Mouse (Mus musculus) CH12.LX (cell line): ENCODE measurements at regions not wholly inside any gene's neighbourhood (a gene's known extent, or its start where the extent isn't known, plus 50 kb on each side); places are given as distances from the start of the nearest gene placed in this dataset.

Experiments used
- DNase-seq: peaks from one replicate; pipeline ENCODE4 v3.0.0-alpha.2; 2013; ENCODE audit errors: extremely low read depth
- H3K27ac ChIP-seq: 2 replicates; pipeline ENCODE4 v1.5.1; 2012; ENCODE audit warnings: low read depth, mild to moderate bottlenecking, control low read depth, moderate library complexity; ENCODE audit not compliant: insufficient read depth
- H3K27me3 ChIP-seq: replicated peaks from 2 replicates; pipeline ENCODE3; 2012; ENCODE audit warnings: inconsistent platforms
- H3K36me3 ChIP-seq, 2 experiments: replicated peaks in 1 of 2; 2 replicates each; pipeline versions ENCODE3 to v1.6.1; 2012; ENCODE audit warnings: inconsistent platforms in 1 of 2, low read length in 1 of 2, mild to moderate bottlenecking in 1 of 2, mixed read lengths in 1 of 2, moderate library complexity in 1 of 2; ENCODE audit not compliant: control insufficient read depth in 1 of 2, insufficient read depth in 1 of 2
- H3K4me1 ChIP-seq, 2 experiments: 2 replicates each; pipeline ENCODE4 v1.6.1; 2012; ENCODE audit warnings: inconsistent platforms in 1 of 2, moderate library complexity in 1 of 2; ENCODE audit not compliant: insufficient read depth in 2 of 2, control insufficient read depth in 1 of 2
- H3K4me2 ChIP-seq: 2 replicates; pipeline ENCODE4 v1.6.1; 2012; ENCODE audit warnings: low read depth, mild to moderate bottlenecking, control low read depth; ENCODE audit not compliant: poor library complexity, insufficient read depth, severe bottlenecking
- H3K4me3 ChIP-seq, 3 experiments: fragments of 150-350 bp in 1 of 3; sonication (generic) in 1 of 3; replicated peaks in 1 of 3; 2 replicates each; pipeline versions ENCODE3 to v1.5.1; 2011 to 2012; ENCODE audit warnings: low read depth in 2 of 3, low read length in 2 of 3, mild to moderate bottlenecking in 2 of 3, moderate library complexity in 2 of 3, control low read depth in 1 of 3, improper control_type of control experiment in 1 of 3, inconsistent platforms in 1 of 3, mixed read lengths in 1 of 3; ENCODE audit not compliant: poor library complexity in 1 of 3
- H3K79me2 ChIP-seq: replicated peaks from 2 replicates; pipeline ENCODE4 v1.6.1; 2012; ENCODE audit warnings: mild to moderate bottlenecking, moderate library complexity; ENCODE audit not compliant: control insufficient read depth, poor library complexity, insufficient read depth, severe bottlenecking; ENCODE audit errors: extremely low read depth
- H3K9ac ChIP-seq: 2 replicates; pipeline ENCODE4 v1.6.1; 2012; ENCODE audit warnings: low read depth, mild to moderate bottlenecking, control low read depth, moderate library complexity; ENCODE audit not compliant: insufficient read depth
- H3K9me3 ChIP-seq: replicated peaks from 2 replicates; pipeline ENCODE3; 2012; ENCODE audit warnings: low read length, inconsistent platforms, mixed read lengths
- BHLHE40 ChIP-seq: IDR thresholded peaks from 2 replicates; pipeline ENCODE4 v1.6.1; 2011; ENCODE audit warnings: mild to moderate bottlenecking, low read depth, low read length, improper control_type of control experiment
- CHD1 ChIP-seq: IDR thresholded peaks from 2 replicates; pipeline ENCODE4 v1.6.1; 2012; ENCODE audit warnings: low read depth, low read length, improper control_type of control experiment, inconsistent platforms
- CHD2 ChIP-seq: IDR thresholded peaks from 2 replicates; pipeline ENCODE4 v1.6.1; 2011; ENCODE audit warnings: low read length, improper control_type of control experiment
- CTCF ChIP-seq, 2 experiments: IDR thresholded peaks in 1 of 2; conservative IDR thresholded peaks in 1 of 2; 2 replicates each; pipeline ENCODE4 v1.5.1; 2011 to 2012; ENCODE audit warnings: low read depth in 2 of 2, low read length in 2 of 2, improper control_type of control experiment in 1 of 2, inconsistent platforms in 1 of 2, mild to moderate bottlenecking in 1 of 2, moderate library complexity in 1 of 2
- E2F4 ChIP-seq: IDR thresholded peaks from 2 replicates; pipeline ENCODE4 v1.6.1; 2011; ENCODE audit warnings: low read depth, low read length, improper control_type of control experiment; ENCODE audit not compliant: insufficient replicate concordance
- IRF4 ChIP-seq: IDR thresholded peaks from 2 replicates; pipeline ENCODE4 v1.6.1; 2014; ENCODE audit warnings: low read depth, mild to moderate bottlenecking, inconsistent platforms, low read length, improper control_type of control experiment
- JUN ChIP-seq: IDR thresholded peaks from 2 replicates; pipeline ENCODE4 v1.6.1; 2011; ENCODE audit warnings: low read depth, mild to moderate bottlenecking, low read length, improper control_type of control experiment, moderate library complexity; ENCODE audit not compliant: insufficient read depth
- MAZ ChIP-seq: IDR thresholded peaks from 2 replicates; pipeline ENCODE4 v1.6.1; 2012; ENCODE audit warnings: low read depth, mild to moderate bottlenecking, inconsistent platforms, low read length, improper control_type of control experiment, moderate library complexity
- MEF2A ChIP-seq: IDR thresholded peaks from 2 replicates; pipeline ENCODE4 v1.6.1; 2014; ENCODE audit warnings: low read depth, mild to moderate bottlenecking, inconsistent platforms, low read length, improper control_type of control experiment, borderline replicate concordance
- MXI1 ChIP-seq: IDR thresholded peaks from 2 replicates; pipeline ENCODE4 v1.6.1; 2011; ENCODE audit warnings: mild to moderate bottlenecking, low read depth, low read length, improper control_type of control experiment
- NRF1 ChIP-seq: IDR thresholded peaks from 2 replicates; pipeline ENCODE4 v1.6.1; 2014; ENCODE audit warnings: low read depth, mild to moderate bottlenecking, inconsistent platforms, low read length, improper control_type of control experiment, moderate library complexity
- PAX5 ChIP-seq: IDR thresholded peaks from 2 replicates; pipeline ENCODE4 v1.6.1; 2012; ENCODE audit warnings: low read length, inconsistent platforms, mixed read lengths
- POLR2AphosphoS2 ChIP-seq: IDR thresholded peaks from 2 replicates; pipeline ENCODE4 v1.6.1; 2011; ENCODE audit warnings: low read depth, low read length, improper control_type of control experiment
- RAD21 ChIP-seq: IDR thresholded peaks from 2 replicates; pipeline ENCODE4 v1.6.1; 2011; ENCODE audit warnings: low read depth, mild to moderate bottlenecking, low read length, improper control_type of control experiment, moderate library complexity
- RCOR1 ChIP-seq: conservative IDR thresholded peaks from 2 replicates; pipeline ENCODE4 v1.6.1; 2012; ENCODE audit warnings: low read depth, mild to moderate bottlenecking, inconsistent platforms, low read length, improper control_type of control experiment
- SMC3 ChIP-seq: IDR thresholded peaks from 2 replicates; pipeline ENCODE4 v1.6.1; 2011; ENCODE audit warnings: low read depth, low read length, improper control_type of control experiment
- TBP ChIP-seq: conservative IDR thresholded peaks from 2 replicates; pipeline ENCODE4 v1.6.1; 2011; ENCODE audit warnings: low read depth, low read length, improper control_type of control experiment
- TCF12 ChIP-seq: IDR thresholded peaks from 2 replicates; pipeline ENCODE4 v1.6.1; 2014; ENCODE audit warnings: low read depth, mild to moderate bottlenecking, inconsistent platforms, low read length, improper control_type of control experiment
- UBTF ChIP-seq: IDR thresholded peaks from 2 replicates; pipeline ENCODE4 v1.6.1; 2012; ENCODE audit warnings: low read depth, mild to moderate bottlenecking, inconsistent platforms, low read length, improper control_type of control experiment, moderate library complexity
- ZC3H11A ChIP-seq: IDR thresholded peaks from 2 replicates; pipeline ENCODE4 v1.6.1; 2012; ENCODE audit warnings: low read depth, mild to moderate bottlenecking, inconsistent platforms, low read length, improper control_type of control experiment
- ZKSCAN1 ChIP-seq: IDR thresholded peaks from 2 replicates; pipeline ENCODE4 v1.6.1; 2012; ENCODE audit warnings: low read depth, inconsistent platforms, low read length, improper control_type of control experiment, borderline replicate concordance
- ZMIZ1 ChIP-seq: IDR thresholded peaks from 2 replicates; pipeline ENCODE4 v1.6.1; 2012; ENCODE audit warnings: low read depth, mild to moderate bottlenecking, inconsistent platforms, low read length, improper control_type of control experiment
- ZNF384 ChIP-seq: IDR thresholded peaks from 2 replicates; pipeline ENCODE4 v1.6.1; 2012; ENCODE audit warnings: low read depth, low read length, improper control_type of control experiment, inconsistent platforms
- dilution Hi-C: fragments of 300-500 bp; cut with MboI; formaldehyde crosslinking; loops from 2 replicates; pipeline ENCODE4 v1.14.3; 2020; ENCODE audit warnings: low sequenced_read_pairs; ENCODE audit not compliant: extremely low pct_unique_long_range_greater_than_20kb, extremely low pct_ligation_motif_present
- in situ Hi-C: fragments of 300-500 bp; cut with MboI; formaldehyde crosslinking; loops from 3 replicates; pipeline ENCODE4 v1.14.3; 2019; ENCODE audit warnings: low sequenced_read_pairs, low pct_ligation_motif_present, low pct_unique_long_range_greater_than_20kb, mixed read lengths

DNA sequence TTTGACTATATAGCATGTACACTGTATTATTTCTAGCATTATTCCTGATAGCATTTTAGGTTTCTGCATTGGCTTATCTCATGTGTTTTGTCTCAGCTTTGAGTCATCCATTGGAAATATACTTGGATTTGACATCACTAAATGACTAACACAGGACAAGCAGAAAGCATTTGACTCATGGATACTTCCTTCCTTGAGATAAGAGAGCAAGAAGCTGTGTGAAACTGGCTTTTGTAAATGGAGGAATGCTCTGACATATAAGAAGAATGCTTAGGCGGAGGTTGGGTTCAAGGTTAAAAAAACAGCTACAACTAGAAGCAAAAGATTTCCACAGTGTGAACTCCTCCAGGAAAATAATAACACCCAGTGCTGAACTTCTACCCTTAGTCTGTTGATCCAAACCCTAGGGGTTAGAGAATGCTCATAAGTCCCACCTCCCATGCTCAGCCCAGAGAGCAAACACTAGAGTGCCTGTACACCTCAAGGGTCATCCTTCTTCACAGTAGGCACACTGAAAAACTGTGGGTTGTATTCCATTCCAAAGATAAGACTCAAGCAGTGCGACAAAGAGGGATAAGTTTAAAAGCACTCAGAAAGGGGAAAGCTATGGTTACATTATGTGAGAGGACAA is 528.0 kb upstream of the Plxna2 start:
- dilution Hi-C loops, result no loop called here
- in situ Hi-C loops, result no loop called here
- Histone ChIP-seq H3K27ac (no peak overlapping the region), H3K4me2 (no peak overlapping the region), H3K36me3 (no peaks in the 10 kb centered on the region), H3K9ac (no peak overlapping the region), H3K4me1 (no peaks in the 10 kb centered on the region), H3K9me3 (no peaks in the 10 kb centered on the region), H3K4me3 (no peak overlapping the region), H3K27me3 (no peaks in the 10 kb centered on the region), H3K79me2 (no peaks in the 10 kb centered on the region)
- no peak for DNase-seq
- TF ChIP-seq CHD2, result no peak
- no peak for TF ChIP-seq ZKSCAN1
- TF ChIP-seq PAX5, result no peak
- TF ChIP-seq POLR2AphosphoS2, result no peak
- no peak for TF ChIP-seq CTCF (conservative IDR thresholded peaks at IDR 0.05 in 1 of 2, IDR thresholded peaks at IDR 0.05 in 1 of 2; ENCODE audit: low read depth in 2 of 2, low read length in 2 of 2)
- no peak for TF ChIP-seq MEF2A
- no peak for TF ChIP-seq BHLHE40
- no peak for TF ChIP-seq ZNF384
- TF ChIP-seq UBTF, result no peak

DNA sequence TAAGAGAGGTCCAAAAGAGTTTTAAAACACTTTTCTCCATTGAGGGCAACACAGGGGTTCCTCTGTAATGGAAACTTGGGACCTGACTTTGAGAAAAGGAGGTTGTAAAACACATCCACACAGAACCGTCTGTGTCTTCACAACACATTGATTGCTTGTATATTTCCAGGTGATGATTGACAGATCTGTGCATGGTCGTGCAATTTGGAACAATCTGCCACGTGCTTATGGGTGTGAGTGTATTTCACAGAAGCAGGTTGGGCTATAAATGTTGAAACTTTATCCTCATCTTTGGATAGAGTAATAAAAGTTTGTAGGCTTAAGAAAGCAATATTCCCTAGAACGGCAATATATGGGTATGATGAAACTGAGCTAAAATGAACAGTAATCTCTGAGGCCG is 559.5 kb upstream of the Plxna2 start:
- Histone ChIP-seq H3K36me3 (no peaks in the 10 kb centered on the region), H3K9ac (no peak overlapping the region), H3K9me3 (no peaks in the 10 kb centered on the region), H3K79me2 (no peaks in the 10 kb centered on the region), H3K4me2 (no peak overlapping the region), H3K27ac (no peak overlapping the region), H3K27me3 (no peaks in the 10 kb centered on the region), H3K4me3 (no peak overlapping the region), H3K4me1 (no peaks in the 10 kb centered on the region)
- no peak for TF ChIP-seq IRF4
- no peak for TF ChIP-seq MAZ
- no peak for TF ChIP-seq BHLHE40
- TF ChIP-seq MXI1, result no peak
- TF ChIP-seq ZNF384, result no peak
- no peak for DNase-seq
- in situ Hi-C loops, result no loop called here
- dilution Hi-C loops, result no loop called here

GRCm38 (mm10) chr1:194056544-194056943 is 561.5 kb upstream of the Plxna2 start:
- Histone ChIP-seq H3K4me3 (no peak overlapping the region), H3K9ac (no peak overlapping the region), H3K79me2 (no peaks in the 10 kb centered on the region), H3K4me1 (no peaks in the 10 kb centered on the region), H3K27ac (no peak overlapping the region), H3K36me3 (no peaks in the 10 kb centered on the region), H3K9me3 (no peaks in the 10 kb centered on the region), H3K27me3 (no peaks in the 10 kb centered on the region), H3K4me2 (no peak overlapping the region)
- in situ Hi-C loops, result no loop called here
- DNase-seq, result no peak
- dilution Hi-C loops, result no loop called here
- TF ChIP-seq BHLHE40 (no peak), MXI1 (no peak), ZC3H11A (no peak), E2F4 (no peak), TBP (no peak), RCOR1 (no peak), MAZ (no peak), JUN (no peak), CTCF (conservative IDR thresholded peaks at IDR 0.05 in 1 of 2, IDR thresholded peaks at IDR 0.05 in 1 of 2; ENCODE audit: low read depth in 2 of 2, low read length in 2 of 2) (no peak), NRF1 (no peak), RAD21 (no peak), ZKSCAN1 (no peak), TCF12 (no peak), SMC3 (no peak), PAX5 (no peak), ZMIZ1 (no peak), ZNF384 (no peak), CHD1 (no peak)
